Mouse (Mus musculus): ENCODE data around the gene Trib2. TPM values are rescaled to one million over a fixed set of nuclear protein-coding genes. Genes with fewer than 3 reads are reported as not detected.

The Trib2 gene
- polyA plus RNA-seq, 1 experiment, result 2.5 TPM

GRCm38 (mm10) chr12:15768536-15768935, 48.2 kb downstream of the Trib2 start:
- TF ChIP-seq POLR2A (IDR thresholded peaks at IDR 0.05; ENCODE audit: low read depth, low read length) (no peak), CTCF (IDR thresholded peaks at IDR 0.05; ENCODE audit: extremely low read depth, insufficient read length, insufficient replicate concordance, low read depth, low read length) (no peak)
- Histone ChIP-seq H3K4me3 (ENCODE audit: low read depth, low read length) (no peak overlapping the region), H3K36me3 (ENCODE audit: control insufficient read depth, insufficient read depth, low read length) (no peaks in the 10 kb centered on the region), H3K27me3 (ENCODE audit: control insufficient read depth, insufficient read depth, low read length) (no peaks in the 10 kb centered on the region), H3K27ac (ENCODE audit: insufficient read depth, low read depth, low read length) (no peak overlapping the region), H3K4me1 (ENCODE audit: control insufficient read depth, insufficient read depth, insufficient read length, low read length) (no peaks in the 10 kb centered on the region)
- 74% methylated on average over 3 of the region's 3 CpGs for WGBS

GRCm38 (mm10) chr12:15765996-15766395, 50.7 kb downstream of the Trib2 start:
- WGBS, result 82% methylated on average over 12 of the region's 12 CpGs
- TF ChIP-seq POLR2A (IDR thresholded peaks at IDR 0.05; ENCODE audit: low read depth, low read length) (no peak), CTCF (IDR thresholded peaks at IDR 0.05; ENCODE audit: extremely low read depth, insufficient read length, insufficient replicate concordance, low read depth, low read length) (no peak)

GRCm38 (mm10) chr12:15765238-15765637, 51.5 kb downstream of the Trib2 start:
- TF ChIP-seq CTCF (IDR thresholded peaks at IDR 0.05; ENCODE audit: extremely low read depth, insufficient read length, insufficient replicate concordance, low read depth, low read length) (no peak), POLR2A (IDR thresholded peaks at IDR 0.05; ENCODE audit: low read depth, low read length) (no peak)
- no peak overlapping the region for H3K4me3 ChIP-seq (ENCODE audit: low read depth, low read length)
- WGBS, result 49% methylated on average over 1 of the region's 1 CpGs

More at GRCm38 (mm10) chr12:15765996-15766395, 50.7 kb downstream of the Trib2 start:
- H3K27ac ChIP-seq (ENCODE audit: insufficient read depth, low read depth, low read length), result no peak overlapping the region
- no peaks in the 10 kb centered on the region for H3K36me3 ChIP-seq (ENCODE audit: control insufficient read depth, insufficient read depth, low read length)
- no peaks in the 10 kb centered on the region for H3K27me3 ChIP-seq (ENCODE audit: control insufficient read depth, insufficient read depth, low read length)
- no peak overlapping the region for H3K4me3 ChIP-seq (ENCODE audit: low read depth, low read length)
- no peaks in the 10 kb centered on the region for H3K4me1 ChIP-seq (ENCODE audit: control insufficient read depth, insufficient read depth, insufficient read length, low read length)

GRCm38 (mm10) chr12:15761453-15762116, 55.1 kb downstream of the Trib2 start:
- Histone ChIP-seq H3K27ac (ENCODE audit: insufficient read depth, low read depth, low read length) (no peak overlapping the region), H3K36me3 (ENCODE audit: control insufficient read depth, insufficient read depth, low read length) (no peaks in the 10 kb centered on the region), H3K27me3 (ENCODE audit: control insufficient read depth, insufficient read depth, low read length) (no peaks in the 10 kb centered on the region), H3K4me3 (ENCODE audit: low read depth, low read length) (no peak overlapping the region), H3K4me1 (ENCODE audit: control insufficient read depth, insufficient read depth, insufficient read length, low read length) (no peaks in the 10 kb centered on the region)
- WGBS, result 74% methylated on average over 8 of the region's 8 CpGs
- no peak for TF ChIP-seq POLR2A (IDR thresholded peaks at IDR 0.05; ENCODE audit: low read depth, low read length)
- no peak for TF ChIP-seq CTCF (IDR thresholded peaks at IDR 0.05; ENCODE audit: extremely low read depth, insufficient read length, insufficient replicate concordance, low read depth, low read length)

More at GRCm38 (mm10) chr12:15765238-15765637, 51.5 kb downstream of the Trib2 start:
- Histone ChIP-seq H3K27me3 (ENCODE audit: control insufficient read depth, insufficient read depth, low read length) (no peaks in the 10 kb centered on the region), H3K4me1 (ENCODE audit: control insufficient read depth, insufficient read depth, insufficient read length, low read length) (no peaks in the 10 kb centered on the region), H3K36me3 (ENCODE audit: control insufficient read depth, insufficient read depth, low read length) (no peaks in the 10 kb centered on the region), H3K27ac (ENCODE audit: insufficient read depth, low read depth, low read length) (no peak overlapping the region)

GRCm38 (mm10) chr12:15760684-15761083, 56.0 kb downstream of the Trib2 start:
- TF ChIP-seq CTCF (IDR thresholded peaks at IDR 0.05; ENCODE audit: extremely low read depth, insufficient read length, insufficient replicate concordance, low read depth, low read length) (no peak), POLR2A (IDR thresholded peaks at IDR 0.05; ENCODE audit: low read depth, low read length) (no peak)
- 70% methylated on average over 4 of the region's 4 CpGs for WGBS
- no peaks in the 10 kb centered on the region for H3K27me3 ChIP-seq (ENCODE audit: control insufficient read depth, insufficient read depth, low read length)

GRCm38 (mm10) chr12:15758866-15759265, 57.9 kb downstream of the Trib2 start:
- no peak overlapping the region for H3K4me3 ChIP-seq (ENCODE audit: low read depth, low read length)
- TF ChIP-seq POLR2A (IDR thresholded peaks at IDR 0.05; ENCODE audit: low read depth, low read length) (no peak), CTCF (IDR thresholded peaks at IDR 0.05; ENCODE audit: extremely low read depth, insufficient read length, insufficient replicate concordance, low read depth, low read length) (no peak)

More at GRCm38 (mm10) chr12:15760684-15761083, 56.0 kb downstream of the Trib2 start:
- Histone ChIP-seq H3K4me1 (ENCODE audit: control insufficient read depth, insufficient read depth, insufficient read length, low read length) (no peaks in the 10 kb centered on the region), H3K36me3 (ENCODE audit: control insufficient read depth, insufficient read depth, low read length) (no peaks in the 10 kb centered on the region), H3K27ac (ENCODE audit: insufficient read depth, low read depth, low read length) (no peak overlapping the region), H3K4me3 (ENCODE audit: low read depth, low read length) (no peak overlapping the region)

GRCm38 (mm10) chr12:15757351-15757750, 59.4 kb downstream of the Trib2 start:
- Histone ChIP-seq H3K4me1 (ENCODE audit: control insufficient read depth, insufficient read depth, insufficient read length, low read length) (no peaks in the 10 kb centered on the region), H3K27ac (ENCODE audit: insufficient read depth, low read depth, low read length) (no peak overlapping the region), H3K4me3 (ENCODE audit: low read depth, low read length) (no peak overlapping the region), H3K27me3 (ENCODE audit: control insufficient read depth, insufficient read depth, low read length) (no peaks in the 10 kb centered on the region), H3K36me3 (ENCODE audit: control insufficient read depth, insufficient read depth, low read length) (no peaks in the 10 kb centered on the region)
- 80% methylated on average over 8 of the region's 8 CpGs for WGBS
- TF ChIP-seq CTCF (IDR thresholded peaks at IDR 0.05; ENCODE audit: extremely low read depth, insufficient read length, insufficient replicate concordance, low read depth, low read length), result no peak
- no peak for TF ChIP-seq POLR2A (IDR thresholded peaks at IDR 0.05; ENCODE audit: low read depth, low read length)

More at GRCm38 (mm10) chr12:15758866-15759265, 57.9 kb downstream of the Trib2 start:
- 54% methylated on average over 2 of the region's 2 CpGs for WGBS
- no peaks in the 10 kb centered on the region for H3K4me1 ChIP-seq (ENCODE audit: control insufficient read depth, insufficient read depth, insufficient read length, low read length)
- no peaks in the 10 kb centered on the region for H3K27me3 ChIP-seq (ENCODE audit: control insufficient read depth, insufficient read depth, low read length)
- no peak overlapping the region for H3K27ac ChIP-seq (ENCODE audit: insufficient read depth, low read depth, low read length)
- H3K36me3 ChIP-seq (ENCODE audit: control insufficient read depth, insufficient read depth, low read length), result no peaks in the 10 kb centered on the region

Data from small intestine, adult 2 months (tissue).